Mouse (Mus musculus): Measurements from ENCODE around the gene Syngap1. TPM values are rescaled to one million over a fixed set of nuclear protein-coding genes. Genes with fewer than 3 reads are reported as not detected.
"Not testable (repeated sequence)": the region's sequence is repeated elsewhere in the genome, so short reads cannot be mapped to it uniquely, and the experiment has no call there.

Gene Syngap1
- total RNA-seq, 1 experiment from 2014 or later: 0.76 TPM

- peak; percentile 98 for ATAC-seq (replicated peaks; ENCODE audit: insufficient number of reproducible peaks, low FRiP score, low TSS enrichment, poor library complexity, severe bottlenecking)
Observed at GRCm38 (mm10) chr17:26972703-26973574, 31.9 kb downstream of the Syngap1 start, which contains the start of gene Zbtb9. Gene Zbtb9, plus strand, starts transcription at chr17:26973167.

- no peak for ATAC-seq (replicated peaks; ENCODE audit: insufficient number of reproducible peaks, low FRiP score, low TSS enrichment, poor library complexity, severe bottlenecking)
Observed at GRCm38 (mm10) chr17:26974547-26974946, 33.5 kb downstream of the Syngap1 start.

GRCm38 (mm10) chr17:26975415-26975814 is 34.4 kb downstream of the Syngap1 start:
- ATAC-seq (replicated peaks; ENCODE audit: insufficient number of reproducible peaks, low FRiP score, low TSS enrichment, poor library complexity, severe bottlenecking): no peak

DNA sequence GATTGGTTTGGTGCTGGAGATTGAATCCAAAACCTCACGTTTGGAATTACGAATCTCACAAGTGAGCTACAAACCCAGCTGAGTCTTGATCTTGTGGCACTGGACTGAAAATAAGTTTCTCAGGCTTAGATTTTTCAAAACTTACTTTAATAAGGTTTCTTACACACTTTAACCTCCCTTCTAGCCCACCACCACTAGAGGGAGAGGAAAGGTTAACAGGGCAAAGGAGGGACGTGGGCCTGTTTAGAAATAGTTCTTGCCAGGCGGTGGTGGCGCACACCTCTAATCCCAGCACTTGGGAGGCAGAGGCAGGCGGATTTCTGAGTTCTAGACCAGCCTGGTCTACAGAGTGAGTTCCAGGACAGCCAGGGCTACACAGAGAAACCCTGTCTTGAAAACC is 36.3 kb downstream of the Syngap1 start:
- not testable (repeated sequence) for ATAC-seq (replicated peaks; ENCODE audit: insufficient number of reproducible peaks, low FRiP score, low TSS enrichment, poor library complexity, severe bottlenecking)

- peak; percentile 56; the same call in 1 of the 2 replicates for ATAC-seq (replicated peaks; ENCODE audit: insufficient number of reproducible peaks, low FRiP score, low TSS enrichment, poor library complexity, severe bottlenecking)
Observed at GRCm38 (mm10) chr17:26979426-26979825, 38.4 kb downstream of the Syngap1 start.

GRCm38 (mm10) chr17:26981050-26981449 is 40.0 kb downstream of the Syngap1 start:
- no peak for ATAC-seq (replicated peaks; ENCODE audit: insufficient number of reproducible peaks, low FRiP score, low TSS enrichment, poor library complexity, severe bottlenecking)

GRCm38 (mm10) chr17:26983382-26983781 is 42.3 kb downstream of the Syngap1 start:
- ATAC-seq (replicated peaks; ENCODE audit: insufficient number of reproducible peaks, low FRiP score, low TSS enrichment, poor library complexity, severe bottlenecking): no peak

GRCm38 (mm10) chr17:26985503-26986179 is 44.6 kb downstream of the Syngap1 start:
- no peak for ATAC-seq (replicated peaks; ENCODE audit: insufficient number of reproducible peaks, low FRiP score, low TSS enrichment, poor library complexity, severe bottlenecking)

DNA sequence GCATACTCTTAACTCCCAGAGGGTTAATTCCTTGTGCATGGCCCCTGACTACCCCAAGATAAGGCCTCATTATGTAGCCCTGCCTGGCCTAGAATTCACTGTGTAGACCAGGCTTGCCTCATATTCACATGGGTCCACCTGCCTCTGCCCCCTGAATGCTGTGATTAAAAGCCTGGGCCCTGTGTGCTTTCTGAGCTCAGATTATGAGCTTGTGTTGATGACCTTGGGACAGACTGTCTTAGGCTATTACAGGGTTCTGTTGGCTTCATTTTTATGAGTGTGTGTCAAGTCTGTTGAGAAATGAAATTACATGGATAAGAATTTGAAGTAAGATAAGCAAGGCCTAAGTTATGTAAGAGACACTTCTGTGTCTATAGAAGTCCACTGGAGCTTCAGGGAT is 49.5 kb downstream of the Syngap1 start:
- no peak for ATAC-seq (replicated peaks; ENCODE audit: insufficient number of reproducible peaks, low FRiP score, low TSS enrichment, poor library complexity, severe bottlenecking)

DNA sequence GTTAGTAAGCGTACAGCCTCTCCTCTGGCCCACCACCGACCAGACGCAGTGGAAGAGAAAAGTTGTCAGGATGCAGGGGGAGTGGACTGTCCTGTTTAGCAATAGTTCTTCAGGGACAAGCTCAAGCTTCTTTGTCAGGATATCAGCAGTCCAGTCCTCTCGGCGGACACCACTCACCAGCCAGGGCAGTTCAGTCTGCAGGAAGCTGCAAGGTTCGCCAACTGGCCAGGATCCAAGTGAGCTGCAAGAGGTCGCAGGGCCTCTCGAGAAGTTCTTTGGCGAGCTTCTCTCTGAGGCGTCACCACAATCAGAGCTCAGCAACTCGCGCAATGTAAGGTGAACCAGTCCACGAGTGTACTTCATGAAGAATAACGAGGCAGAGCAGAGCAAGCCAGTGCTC is 53.4 kb downstream of the Syngap1 start:
- no peak for ATAC-seq (replicated peaks; ENCODE audit: insufficient number of reproducible peaks, low FRiP score, low TSS enrichment, poor library complexity, severe bottlenecking)

DNA sequence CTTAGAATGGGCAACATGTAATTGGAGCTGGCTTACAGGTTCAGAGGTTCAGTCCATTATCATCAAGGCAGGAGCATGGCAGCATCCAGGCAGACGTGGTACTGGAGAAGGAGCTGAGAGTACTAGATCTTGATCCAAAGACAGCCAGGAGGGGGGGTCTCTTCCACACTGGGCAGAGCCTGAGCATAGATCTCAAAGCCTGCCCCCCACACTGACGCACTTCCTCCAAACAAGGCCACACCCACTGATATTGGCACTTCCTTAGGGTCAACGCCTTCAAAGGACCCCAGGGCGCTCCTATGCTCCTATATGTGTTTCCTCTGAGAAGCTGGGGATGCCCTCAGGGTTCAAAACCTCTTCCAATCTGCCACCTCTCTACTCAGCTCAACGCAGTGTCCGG is 54.0 kb downstream of the Syngap1 start:
- ATAC-seq (replicated peaks; ENCODE audit: insufficient number of reproducible peaks, low FRiP score, low TSS enrichment, poor library complexity, severe bottlenecking): no peak

GRCm38 (mm10) chr17:26995562-26995961 is 54.5 kb downstream of the Syngap1 start:
- ATAC-seq (replicated peaks; ENCODE audit: insufficient number of reproducible peaks, low FRiP score, low TSS enrichment, poor library complexity, severe bottlenecking): no peak

DNA sequence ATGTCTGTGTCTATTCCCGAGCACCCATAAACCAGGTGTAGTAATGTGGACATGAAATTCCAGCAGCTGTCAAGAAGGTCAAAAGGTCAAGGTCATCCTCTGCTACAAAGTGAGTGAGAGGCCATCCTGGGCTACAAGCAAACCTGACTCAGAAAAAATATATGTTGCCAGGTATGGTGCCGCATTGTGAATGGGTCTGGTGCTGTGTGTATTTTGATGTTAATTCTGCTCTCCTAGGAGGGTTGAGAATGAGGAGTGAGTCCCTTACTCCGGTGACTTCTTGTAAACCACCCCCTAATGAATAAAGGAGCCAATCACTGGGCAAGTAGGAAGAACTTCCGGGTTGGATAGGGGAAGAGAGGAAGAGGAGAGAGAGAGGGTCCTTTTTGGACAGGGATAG is 56.6 kb downstream of the Syngap1 start:
- no peak for ATAC-seq (replicated peaks; ENCODE audit: insufficient number of reproducible peaks, low FRiP score, low TSS enrichment, poor library complexity, severe bottlenecking)

DNA sequence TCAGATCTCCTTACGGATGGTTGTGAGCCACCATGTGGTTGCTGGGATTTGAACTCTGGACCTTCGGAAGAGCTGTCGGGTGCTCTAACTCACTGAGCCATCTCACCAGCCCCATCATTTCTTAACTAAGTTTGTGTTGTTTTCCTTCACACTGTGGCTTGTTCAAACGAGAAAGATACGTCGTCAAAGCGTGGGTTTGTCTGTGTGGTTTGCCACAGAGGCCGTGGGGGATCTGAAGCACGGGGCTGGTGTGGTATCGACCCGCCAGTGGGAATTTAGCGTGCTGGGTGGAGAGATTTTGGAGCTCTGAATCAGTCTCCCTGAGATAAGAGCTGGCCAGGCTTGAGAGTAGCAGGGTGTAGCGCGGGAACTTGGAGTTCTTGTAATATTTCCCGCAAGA is 57.2 kb downstream of the Syngap1 start:
- ATAC-seq (replicated peaks; ENCODE audit: insufficient number of reproducible peaks, low FRiP score, low TSS enrichment, poor library complexity, severe bottlenecking): no peak

DNA sequence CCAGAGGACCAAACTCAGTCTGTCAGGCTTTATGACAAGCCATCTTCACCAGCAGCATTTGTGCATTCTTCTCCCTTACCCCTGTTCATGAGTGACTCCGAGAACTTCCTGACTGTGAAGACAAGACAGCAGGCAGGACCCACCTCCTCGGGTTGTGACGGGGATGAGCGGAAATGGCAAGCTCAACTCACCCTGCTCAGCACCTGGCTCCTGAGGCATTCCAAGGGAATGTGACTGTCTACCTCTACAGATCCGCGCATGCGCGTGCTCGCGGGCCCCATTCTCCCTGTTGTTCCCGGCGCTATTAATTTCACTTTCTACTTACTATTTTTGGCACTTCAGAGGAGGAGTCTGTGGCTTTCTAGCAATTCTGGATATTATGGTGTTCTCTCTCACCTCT is 58.9 kb downstream of the Syngap1 start:
- ATAC-seq (replicated peaks; ENCODE audit: insufficient number of reproducible peaks, low FRiP score, low TSS enrichment, poor library complexity, severe bottlenecking): 0 out of 2 replicates have a peak, but pooled peaks have one; percentile 6

- ATAC-seq (replicated peaks; ENCODE audit: insufficient number of reproducible peaks, low FRiP score, low TSS enrichment, poor library complexity, severe bottlenecking): no peak
Observed at GRCm38 (mm10) chr17:27001151-27001550, 60.1 kb downstream of the Syngap1 start.

- ATAC-seq (replicated peaks; ENCODE audit: insufficient number of reproducible peaks, low FRiP score, low TSS enrichment, poor library complexity, severe bottlenecking): no peak
Observed at GRCm38 (mm10) chr17:27001889-27002288, 60.8 kb downstream of the Syngap1 start.

DNA sequence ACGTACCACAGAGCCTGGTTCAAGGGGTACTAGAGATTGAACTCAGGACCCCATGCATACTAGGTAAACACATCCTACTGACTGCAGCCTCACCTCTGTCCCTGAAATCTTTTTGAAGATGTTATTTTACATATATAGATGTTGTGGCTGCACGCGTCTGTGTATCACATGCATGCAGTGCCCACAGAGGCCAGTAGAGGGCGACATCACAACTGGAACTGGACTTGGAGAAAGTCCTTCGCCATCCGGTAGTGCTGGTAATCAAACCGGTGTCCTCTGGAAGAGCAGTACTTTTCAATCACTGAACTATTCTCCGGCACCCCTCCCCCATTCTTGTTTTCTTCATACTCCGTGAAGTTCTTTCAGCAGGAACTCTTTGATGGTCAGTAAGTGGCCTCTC is 63.4 kb downstream of the Syngap1 start:
- ATAC-seq (replicated peaks; ENCODE audit: insufficient number of reproducible peaks, low FRiP score, low TSS enrichment, poor library complexity, severe bottlenecking): no peak

DNA sequence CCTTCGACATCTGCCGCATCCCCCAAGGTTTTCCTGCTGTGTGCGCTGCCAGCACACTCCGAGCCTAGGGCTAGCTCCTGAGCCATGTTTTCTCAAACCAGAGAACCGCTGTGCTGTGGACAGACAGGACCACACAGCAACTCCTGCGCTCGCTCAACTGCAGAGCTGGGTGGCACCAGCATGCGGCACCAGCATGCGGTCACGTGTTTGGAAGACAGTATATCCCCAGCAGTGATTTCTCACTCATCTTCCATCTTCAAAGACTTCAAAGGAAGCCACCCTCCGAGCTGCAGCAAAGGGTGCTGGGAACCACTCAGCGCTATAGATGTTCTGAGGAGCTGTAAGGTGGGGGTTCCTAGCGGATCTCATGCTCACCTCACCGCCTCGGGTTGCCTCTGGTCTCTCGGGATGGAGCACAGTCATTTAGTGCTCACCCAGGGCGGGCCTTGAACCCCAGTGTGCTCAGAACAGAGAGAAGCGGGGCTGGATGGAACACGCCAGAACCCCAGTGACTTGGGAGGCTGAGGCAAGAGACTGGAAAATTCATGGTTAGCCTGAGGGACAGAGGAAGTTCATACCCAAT is 63.9 kb downstream of the Syngap1 start:
- ATAC-seq (replicated peaks; ENCODE audit: insufficient number of reproducible peaks, low FRiP score, low TSS enrichment, poor library complexity, severe bottlenecking): no peak

GRCm38 (mm10) chr17:27005644-27006043 is 64.6 kb downstream of the Syngap1 start:
- ATAC-seq (replicated peaks; ENCODE audit: insufficient number of reproducible peaks, low FRiP score, low TSS enrichment, poor library complexity, severe bottlenecking): peak; percentile 65

Data from monocyte, adult 5-6 weeks (primary cell).